Mouse (Mus musculus) MEL (cell line): Measurements from ENCODE around the gene Tesk2. TPM values are rescaled to one million over a fixed set of nuclear protein-coding genes. Genes with fewer than 3 reads are reported as not detected.
A peak's percentile ranks its signal among the peaks of the same experiment; 100 is the strongest.

Source experiments
- DNase-seq: peaks from one replicate; pipeline ENCODE4 v3.0.0; 2011; ENCODE audit warnings: low read depth, low spot score
- H3K27ac ChIP-seq: 2 replicates; pipeline ENCODE4 v1.5.1; 2012; ENCODE audit warnings: low read depth, mild to moderate bottlenecking, control low read depth, low read length, moderate library complexity; ENCODE audit not compliant: control insufficient read depth
- H3K27me3 ChIP-seq, 2 experiments: fragments of 150-350 bp in 1 of 2; sonication (generic) in 1 of 2; 2 replicates each; pipeline ENCODE4 v1.6.1; 2012; ENCODE audit warnings: low read length in 2 of 2, mild to moderate bottlenecking in 2 of 2, improper control_type of control experiment in 1 of 2, moderate library complexity in 1 of 2; ENCODE audit not compliant: insufficient read depth in 2 of 2, control insufficient read depth in 1 of 2
- H3K36me3 ChIP-seq, 2 experiments: 2 replicates each; pipeline ENCODE4 v1.6.1; 2012 to 2014; ENCODE audit warnings: low read length in 2 of 2, improper control_type of control experiment in 1 of 2, inconsistent platforms in 1 of 2, mild to moderate bottlenecking in 1 of 2; ENCODE audit not compliant: insufficient read depth in 2 of 2, control insufficient read depth in 1 of 2
- H3K4me1 ChIP-seq, 2 experiments: fragments of 150-350 bp in 1 of 2; sonication (generic) in 1 of 2; 2 replicates each; pipeline ENCODE4 v1.6.1; 2012; ENCODE audit warnings: low read length in 2 of 2, improper control_type of control experiment in 1 of 2, mild to moderate bottlenecking in 1 of 2; ENCODE audit not compliant: insufficient read depth in 2 of 2, control insufficient read depth in 1 of 2
- H3K4me3 ChIP-seq, 2 experiments: fragments of 150-350 bp in 1 of 2; sonication (generic) in 1 of 2; 2 replicates each; pipeline ENCODE4 v1.5.1; 2012; ENCODE audit warnings: low read depth in 2 of 2, low read length in 2 of 2, mild to moderate bottlenecking in 2 of 2, moderate library complexity in 2 of 2, control low read depth in 1 of 2, improper control_type of control experiment in 1 of 2; ENCODE audit not compliant: control insufficient read depth in 1 of 2, insufficient read depth in 1 of 2
- H3K79me2 ChIP-seq: 2 replicates; pipeline ENCODE4 v1.6.1; 2012; ENCODE audit warnings: mild to moderate bottlenecking, low read length, moderate library complexity; ENCODE audit not compliant: control insufficient read depth, poor library complexity, insufficient read depth
- H3K9ac ChIP-seq: 2 replicates; pipeline ENCODE4 v1.6.1; 2012; ENCODE audit warnings: low read depth, mild to moderate bottlenecking, control low read depth, low read length, moderate library complexity; ENCODE audit not compliant: control insufficient read depth, poor library complexity, severe bottlenecking
- H3K9me3 ChIP-seq: fragments of 150-350 bp; sonication (generic); replicated peaks from 2 replicates; pipeline ENCODE4 v1.6.1; 2012; ENCODE audit warnings: mild to moderate bottlenecking, low read length, improper control_type of control experiment, moderate library complexity; ENCODE audit not compliant: insufficient read depth
- BHLHE40 ChIP-seq: IDR thresholded peaks from 2 replicates; pipeline ENCODE4 v1.6.1; 2012; ENCODE audit warnings: low read depth, mild to moderate bottlenecking, inconsistent platforms, low read length, improper control_type of control experiment, borderline replicate concordance
- ELF1 ChIP-seq: IDR thresholded peaks from 2 replicates; pipeline ENCODE4 v1.6.1; 2014; ENCODE audit warnings: low read depth, mild to moderate bottlenecking, inconsistent platforms, low read length, improper control_type of control experiment, moderate library complexity
- ETS1 ChIP-seq: IDR thresholded peaks from 2 replicates; pipeline ENCODE4 v1.6.1; 2012; ENCODE audit warnings: low read depth, mild to moderate bottlenecking, inconsistent platforms, low read length, improper control_type of control experiment, moderate library complexity
- GATA1 ChIP-seq: IDR thresholded peaks from 2 replicates; pipeline ENCODE4 v1.6.1; 2011; ENCODE audit warnings: low read depth, low read length, improper control_type of control experiment
- HCFC1 ChIP-seq: IDR thresholded peaks from 2 replicates; pipeline ENCODE4 v1.6.1; 2012; ENCODE audit warnings: low read depth, mild to moderate bottlenecking, inconsistent platforms, low read length, improper control_type of control experiment, moderate library complexity
- MYB ChIP-seq: IDR thresholded peaks from 2 replicates; pipeline ENCODE4 v1.6.1; 2011; ENCODE audit warnings: mild to moderate bottlenecking, low read depth, low read length, improper control_type of control experiment
- POLR2AphosphoS2 ChIP-seq: IDR thresholded peaks from 2 replicates; pipeline ENCODE4 v1.6.1; 2011; ENCODE audit warnings: low read length, improper control_type of control experiment
- RAD21 ChIP-seq: IDR thresholded peaks from 2 replicates; pipeline ENCODE4 v1.6.1; 2011; ENCODE audit warnings: mild to moderate bottlenecking, low read depth, low read length, improper control_type of control experiment
- TBP ChIP-seq: IDR thresholded peaks from 2 replicates; pipeline ENCODE4 v1.8.0; 2011; ENCODE audit warnings: low read depth, low read length, improper control_type of control experiment
- TCF12 ChIP-seq: IDR thresholded peaks from 2 replicates; pipeline ENCODE4 v1.6.1; 2014; ENCODE audit warnings: low read depth, mild to moderate bottlenecking, inconsistent platforms, low read length, improper control_type of control experiment, moderate library complexity
- ZC3H11A ChIP-seq: IDR thresholded peaks from 2 replicates; pipeline ENCODE4 v1.6.1; 2012; ENCODE audit warnings: low read depth, mild to moderate bottlenecking, inconsistent platforms, low read length, improper control_type of control experiment
- ZMIZ1 ChIP-seq: IDR thresholded peaks from 2 replicates; pipeline ENCODE4 v1.6.1; 2012; ENCODE audit warnings: low read depth, mild to moderate bottlenecking, inconsistent platforms, low read length, improper control_type of control experiment, moderate library complexity
- ZNF384 ChIP-seq: IDR thresholded peaks from 2 replicates; pipeline ENCODE4 v1.6.1; 2012; ENCODE audit warnings: low read depth, mild to moderate bottlenecking, inconsistent platforms, low read length, improper control_type of control experiment
- polyA plus RNA-seq, 2 experiments: library from polyadenylated mRNA; stranded (reverse) in 1 of 2; unstranded in 1 of 2; fragments of >175 nt in 1 of 2; fragments of >200 nt in 1 of 2; gene quantifications; 2 replicates each; pipeline versions ENCODE4 v1.2.1 to v1.2.4; 2012; ENCODE audit warnings: low replicate concordance in 2 of 2, low read depth in 1 of 2; ENCODE audit not compliant: insufficient read length in 2 of 2, insufficient read depth in 1 of 2, missing spikeins in 1 of 2
- total RNA-seq: library from RNA; depleted of rRNA; stranded (reverse); fragments of 300-350 nt; gene quantifications from 2 replicates; pipeline ENCODE4 v1.2.3, GENCODE M21; 2012

Gene Tesk2
- total and polyA plus RNA-seq, 3 experiments = 2.3 to 3.3 TPM; not detected in 1

GRCm38 (mm10) chr4:116738972-116739751 is 18.4 kb downstream of the Tesk2 start:
- DNase-seq = no peak
- Histone ChIP-seq H3K27ac (no peak overlapping the region), H3K9ac (no peak overlapping the region), H3K4me1 (no peaks in the 10 kb centered on the region), H3K36me3 (no peaks in the 10 kb centered on the region), H3K9me3 (no peaks in the 10 kb centered on the region), H3K4me3 (no peak overlapping the region), H3K27me3 (no peaks in the 10 kb centered on the region), H3K79me2 (no peaks in the 10 kb centered on the region)
- TF ChIP-seq TCF12 (no peak), ETS1 (no peak), POLR2AphosphoS2 (no peak), ZC3H11A (no peak), GATA1 (no peak), TBP (no peak), BHLHE40 (no peak)

GRCm38 (mm10) chr4:116749750-116750149 is 29.0 kb downstream of the Tesk2 start:
- H3K79me2 ChIP-seq = no peaks in the 10 kb centered on the region
- TF ChIP-seq RAD21 = no peak
- no peak for TF ChIP-seq ZMIZ1
- TF ChIP-seq ELF1 = no peak
- TF ChIP-seq HCFC1 = no peak
- no peak overlapping the region for H3K27ac ChIP-seq
- no peak for DNase-seq
- H3K9ac ChIP-seq = no peak overlapping the region
- no peaks in the 10 kb centered on the region for H3K36me3 ChIP-seq
- H3K9me3 ChIP-seq = no peaks in the 10 kb centered on the region
- no peaks in the 10 kb centered on the region for H3K4me1 ChIP-seq
- H3K4me3 ChIP-seq = no peak overlapping the region
- H3K27me3 ChIP-seq = no peaks in the 10 kb centered on the region

GRCm38 (mm10) chr4:116761914-116762313 is 41.2 kb downstream of the Tesk2 start:
- Histone ChIP-seq H3K4me1 (no peaks in the 10 kb centered on the region), H3K9ac (no peak overlapping the region), H3K36me3 (peaks cover 0 to 2% of the 10 kb centered on the region in 2 experiments; a peak in 1 of 4 replicates), H3K27ac (no peak overlapping the region), H3K27me3 (no peaks in the 10 kb centered on the region), H3K4me3 (no peak overlapping the region), H3K79me2 (no peaks in the 10 kb centered on the region), H3K9me3 (no peaks in the 10 kb centered on the region)
- TF ChIP-seq MYB (no peak), ZNF384 (peak; percentile 92)
- no peak for DNase-seq
